ENCODE assay signal across 9 mouse cellular contexts in the genomic region with DNA sequence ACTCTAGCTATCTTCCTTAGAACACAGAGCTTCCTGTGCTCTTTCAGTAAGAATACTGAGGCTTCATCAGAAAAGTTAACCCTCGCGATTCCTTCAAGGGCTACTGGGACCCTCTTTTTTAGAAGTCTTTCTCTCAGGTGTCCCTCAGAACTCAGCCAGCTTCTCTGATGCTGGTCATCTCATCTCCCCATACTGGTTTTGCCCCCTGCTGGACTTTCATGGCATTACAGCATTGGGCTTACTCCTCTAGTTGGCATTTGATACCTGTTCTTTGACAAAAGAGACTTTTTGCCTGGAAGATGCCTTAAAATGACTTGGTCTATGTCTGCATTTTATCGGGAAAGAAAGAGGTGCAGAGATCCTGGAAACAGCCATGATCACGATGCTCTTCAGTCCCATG. TPM values are rescaled to one million over a fixed set of nuclear protein-coding genes. Genes with fewer than 3 reads are reported as not detected.
A peak's percentile ranks its signal among the peaks of the same experiment; 100 is the strongest.
DNase-seq lines count a peak whose midpoint lies in the region; ATAC-seq and TF ChIP-seq lines count a peak whose summit lies in the region.
"Had no signal": no experiment of that assay in that cellular context is flagged by ENCODE, and none has a peak within 500 bp of the region (broad histone marks: within the 10 kb centered on the region; RNA-seq: fewer than 3 reads in every experiment).

No protein-coding gene starts in this region.

- TF ChIP-seq POLR2A in CH12.LX (IDR thresholded peaks at IDR 0.05; ENCODE audit: low read depth, low read length): no peak

- no peaks in the 10 kb centered on the region for H3K9me3 ChIP-seq in kidney, embryonic 15.5 days (replicated peaks)
- peaks cover 5% of the 10 kb centered on the region for H3K9me3 ChIP-seq in CH12.LX (replicated peaks; ENCODE audit: low read length)
- H3K9me3 ChIP-seq: limb, embryonic 12.5 days had no signal

- TF ChIP-seq RAD21 in CH12.LX (IDR thresholded peaks at IDR 0.05; ENCODE audit: low read depth, low read length): peak; percentile 71

- H3K36me3 ChIP-seq in kidney, embryonic 15.5 days: peaks cover 50% of the 10 kb centered on the region
- no peaks in the 10 kb centered on the region for H3K36me3 ChIP-seq in CH12.LX (replicated peaks in 1 of 2; ENCODE audit: control insufficient read depth in 1 of 2, insufficient read depth in 1 of 2, low read length in 1 of 2)

- TF ChIP-seq CTCF in CH12.LX (conservative IDR thresholded peaks at IDR 0.05 in 1 of 2, IDR thresholded peaks at IDR 0.05 in 1 of 2; ENCODE audit: low read depth in 2 of 2, low read length in 2 of 2): peak; percentile 87 to 94
- TF ChIP-seq CTCF in Patski (IDR thresholded peaks at IDR 0.05): peak; percentile 93
- TF ChIP-seq CTCF in left cerebral cortex, adult 2 months (IDR thresholded peaks at IDR 0.05): peak; percentile 86

- in situ Hi-C loops in CH12.LX (cut with MboI; ENCODE audit: low pct_ligation_motif_present, low pct_unique_long_range_greater_than_20kb, low sequenced_read_pairs) (loop anchor here (10.0 kb wide), 1 partner anchor 60 kb away; no protein-coding TSS in a partner anchor), Patski (cut with MboI; ENCODE audit: low pct_unique_long_range_greater_than_20kb) (loop anchor here (5.0 kb wide), 1 partner anchor 57 kb away; no protein-coding TSS in a partner anchor)

- H3K27me3 ChIP-seq in kidney, embryonic 15.5 days: no peaks in the 10 kb centered on the region
- peaks cover 15% of the 10 kb centered on the region for H3K27me3 ChIP-seq in CH12.LX (replicated peaks)
- H3K27me3 ChIP-seq in Patski: no peaks in the 10 kb centered on the region
- H3K27me3 ChIP-seq: limb, embryonic 12.5 days had no signal

- intact Hi-C loops in left cerebral cortex, adult 2 months (cut with DNase I): loop anchor here (1.0 kb wide), 1 partner anchor 56 kb away; no protein-coding TSS in a partner anchor

- WGBS in kidney, embryonic 15.5 days: 86% methylated on average over 4 of the region's 4 CpGs

- no peak overlapping the region for H3K4me2 ChIP-seq in kidney, embryonic 15.5 days
- no peak overlapping the region for H3K4me2 ChIP-seq in CH12.LX (ENCODE audit: insufficient read depth, low read depth, poor library complexity, severe bottlenecking)
- H3K4me2 ChIP-seq: limb, embryonic 12.5 days had no signal

- no peak for TF ChIP-seq EP300 in CH12.LX (IDR thresholded peaks at IDR 0.05; ENCODE audit: low read length)

- no peak overlapping the region for H3K4me3 ChIP-seq in kidney, embryonic 15.5 days (replicated peaks)
- H3K4me3 ChIP-seq in CH12.LX (replicated peaks in 1 of 3; ENCODE audit: low read depth in 2 of 3, low read length in 2 of 3, poor library complexity in 1 of 3): no peak overlapping the region
- H3K4me3 ChIP-seq in left cerebral cortex, adult 2 months: no peak overlapping the region
- H3K4me3 ChIP-seq: limb, embryonic 12.5 days had no signal

- dilution Hi-C loops in CH12.LX (cut with MboI; ENCODE audit: extremely low pct_ligation_motif_present, extremely low pct_unique_long_range_greater_than_20kb, low sequenced_read_pairs): no loop called here

- DNase-seq in kidney, adult 8-10 months: peak; percentile 51 to 81
- DNase-seq in CH12.LX (ENCODE audit: extremely low read depth): peak; percentile 54
- no peak for DNase-seq in Patski (ENCODE audit: low read depth, low spot score)
- DNase-seq in embryo, embryonic 10.5 days (ENCODE audit: low spot score): peak; percentile 73
- DNase-seq in left cerebral cortex, adult 2 months (ENCODE audit: extremely low spot score in 1 of 2, low spot score in 2 of 2): peak; percentile 37 to 69
- DNase-seq in skeletal muscle tissue, adult 2 months (ENCODE audit: low read depth, low spot score): peak; percentile 25

- no peak for ATAC-seq in kidney, embryonic 15.5 days (replicated peaks; ENCODE audit: low FRiP score)
- peak; percentile 40 for ATAC-seq in Patski
- no peak for ATAC-seq in granulocyte monocyte progenitor cell, adult 5-6 weeks (replicated peaks; ENCODE audit: poor library complexity, severe bottlenecking)

- no peaks in the 10 kb centered on the region for H3K4me1 ChIP-seq in kidney, embryonic 15.5 days
- H3K4me1 ChIP-seq in CH12.LX (ENCODE audit: control insufficient read depth in 1 of 2, insufficient read depth in 2 of 2): peaks cover 9 to 17% of the 10 kb centered on the region in 2 experiments
- H3K4me1 ChIP-seq: limb, embryonic 12.5 days had no signal

- no peak overlapping the region for H3K27ac ChIP-seq in kidney, embryonic 15.5 days
- no peak overlapping the region for H3K27ac ChIP-seq in CH12.LX (ENCODE audit: insufficient read depth, low read depth)
- no peak overlapping the region for H3K27ac ChIP-seq in left cerebral cortex, adult 2 months
- H3K27ac ChIP-seq: limb, embryonic 12.5 days had no signal

- POLR2A ChIA-PET in Patski (lab: Charles Lee): no interaction called here

- H3K79me2 ChIP-seq in CH12.LX (replicated peaks; ENCODE audit: control insufficient read depth, extremely low read depth, insufficient read depth, poor library complexity, severe bottlenecking): no peaks in the 10 kb centered on the region

- CTCF ChIA-PET in Patski (lab: Charles Lee): interaction anchor here (0.7 to 3.5 kb wide), 15 partner anchors 8 to 68 kb away, joined by 3 to 30 read pairs (median 4); partner anchors contain the start of genes Evc and Evc2

- H3K9ac ChIP-seq in kidney, embryonic 15.5 days: no peak overlapping the region
- H3K9ac ChIP-seq in CH12.LX (ENCODE audit: insufficient read depth, low read depth): no peak overlapping the region
- H3K9ac ChIP-seq: limb, embryonic 12.5 days had no signal

TF ChIP-seq in CH12.LX, 34 proteins besides CTCF, POLR2A, EP300 and RAD21:
- TF ChIP-seq SMC3 (IDR thresholded peaks at IDR 0.05; ENCODE audit: low read depth, low read length): peak; percentile 89
- no peak for TF ChIP-seq ETS1 (conservative IDR thresholded peaks at IDR 0.05; ENCODE audit: low read depth, low read length)
- peak; percentile 22; the same call in 1 of the 2 replicates for TF ChIP-seq ZC3H11A (IDR thresholded peaks at IDR 0.05; ENCODE audit: low read depth, low read length)

RNA-seq across cellular contexts. Expression of gene Evc2, which starts 16.1 kb away (rescaled TPM):
- polyA plus RNA-seq in kidney, embryonic 15.5 days (2015; fragmentation: Nextera tagmentation; extraction: Ambion mirVana): 22.5 and 22.8 TPM in 2 replicates
- total RNA-seq in CH12.LX (2012; rRNA removed) (0.04 and 0.08 TPM in 2 replicates), CH12.LX (2014; rRNA removed) (not detected in 2 replicates)
- polyA plus RNA-seq in CH12.LX (2012; ENCODE audit: insufficient read length, low read depth) (not detected in 2 replicates), Patski (2021) (72.5 TPM)
- 10 to 100 TPM; 15.3 to 17.0 TPM for total RNA-seq in left cerebral cortex, adult 2 months (2021)
- total RNA-seq in granulocyte monocyte progenitor cell, adult 5-6 weeks (2014; fragmentation: Nextera tagmentation): not detected in 2 replicates
- 0.22 TPM in 1 of 2 replicates, not detected in the other for total RNA-seq in granulocyte monocyte progenitor cell, adult 5-6 weeks (2017)

RNA-seq across cellular contexts. Expression of gene Evc, which starts 17.7 kb away (rescaled TPM):
- 21.9 and 24.4 TPM in 2 replicates for polyA plus RNA-seq in kidney, embryonic 15.5 days (2015; fragmentation: Nextera tagmentation; extraction: Ambion mirVana)
- total RNA-seq in CH12.LX (2012; rRNA removed) (0.17 TPM in 2 replicates), CH12.LX (2014; rRNA removed) (0.39 and 0.91 TPM in 2 replicates)
- polyA plus RNA-seq in CH12.LX (2012; ENCODE audit: insufficient read length, low read depth) (0.49 and 0.73 TPM in 2 replicates), Patski (2021) (146 TPM)
- 10 to 100 TPM in 1 of 2 experiments, 1 to 10 TPM in 1; 8.2 to 11.1 TPM for total RNA-seq in left cerebral cortex, adult 2 months (2021)
- total RNA-seq in granulocyte monocyte progenitor cell, adult 5-6 weeks (2014; fragmentation: Nextera tagmentation): not detected in 2 replicates
- not detected in 2 replicates for total RNA-seq in granulocyte monocyte progenitor cell, adult 5-6 weeks (2017)

Comparison
In these comparisons a context has a peak if more than half of its experiments do, and no peak if none do; other contexts are left out.
1. RNA of gene Evc2, which starts 16.1 kb away (total RNA-seq): 15.3 to 17.0 TPM in left cerebral cortex, adult 2 months; 0.04 to 0.08 TPM in CH12.LX and 0.22 TPM in granulocyte monocyte progenitor cell, adult 5-6 weeks; every median in the first group is over 10 times any median in the second.
2. RNA of gene Evc, which starts 17.7 kb away (total RNA-seq): 8.2 to 11.1 TPM in left cerebral cortex, adult 2 months; 0.17 to 0.91 TPM in CH12.LX and not detected in granulocyte monocyte progenitor cell, adult 5-6 weeks; every median in the first group is over 4 times any median in the second.
3. Peak in every context shown above with its lines, with median percentiles within 50 percentile points of each other: CTCF ChIP-seq.